Mouse (Mus musculus): ENCODE results near the gene Cd93. TPM values are rescaled to one million over a fixed set of nuclear protein-coding genes. Genes with fewer than 3 reads are reported as not detected.

The Cd93 gene
- polyA plus RNA-seq, 1 experiment: 0.69 TPM

DNA sequence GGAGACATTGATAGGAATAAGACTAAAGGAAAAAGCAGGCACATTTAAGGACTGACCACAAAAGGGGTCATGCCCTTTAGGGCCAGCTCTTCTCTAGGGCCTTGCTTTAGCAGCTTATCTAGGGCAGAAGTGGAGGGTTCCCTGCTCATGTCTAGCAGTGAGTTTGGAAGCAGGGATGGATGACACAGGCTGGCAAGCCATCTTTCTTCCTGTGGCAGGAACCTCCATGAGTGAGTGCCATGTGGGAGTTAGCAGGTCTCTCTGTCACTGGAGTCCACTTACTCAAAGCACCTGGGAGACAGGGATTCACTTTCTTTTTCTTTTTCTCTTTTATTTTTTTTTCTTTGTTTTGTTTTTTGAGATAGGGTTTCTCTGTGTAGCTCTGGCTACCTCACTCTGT, 49.5 kb downstream of the Cd93 start:
- H3K27me3 ChIP-seq (ENCODE audit: control insufficient read depth, insufficient read depth, low read length): no peaks in the 10 kb centered on the region
- no peak overlapping the region for H3K4me3 ChIP-seq (ENCODE audit: control insufficient read depth, low read depth, low read length)
- no peaks in the 10 kb centered on the region for H3K36me3 ChIP-seq (ENCODE audit: control insufficient read depth, insufficient read depth, low read length)
- no peak for TF ChIP-seq CTCF (IDR thresholded peaks at IDR 0.05; ENCODE audit: control insufficient read depth, insufficient read depth, insufficient replicate concordance, low read depth, low read length)
- no peak for TF ChIP-seq POLR2A (IDR thresholded peaks at IDR 0.05; ENCODE audit: control insufficient read depth, low read depth, low read length)
- H3K4me1 ChIP-seq (ENCODE audit: control insufficient read depth, insufficient read depth, low read length): peaks cover 11% of the 10 kb centered on the region
- H3K27ac ChIP-seq (ENCODE audit: control insufficient read depth, insufficient read depth, low read depth, low read length): no peak overlapping the region

DNA sequence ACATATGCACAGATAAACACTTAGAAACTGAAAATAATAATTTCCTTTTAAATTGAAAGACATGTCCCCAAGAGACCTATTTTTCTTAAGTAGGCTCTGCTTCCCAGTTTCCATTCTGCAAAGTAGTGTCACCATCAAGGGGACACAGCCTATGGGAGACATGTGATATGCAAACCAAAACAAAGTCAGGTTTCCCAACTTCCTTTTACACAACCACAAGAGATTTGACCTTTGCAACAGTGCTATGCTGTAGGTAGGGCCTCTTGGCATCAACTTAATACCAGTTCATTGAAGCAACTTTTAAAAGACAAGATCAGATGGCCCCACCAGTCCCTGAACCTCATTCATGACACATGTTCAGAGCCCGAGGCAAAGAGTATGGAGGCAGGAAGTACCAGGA, 50.2 kb downstream of the Cd93 start:
- H3K4me3 ChIP-seq (ENCODE audit: control insufficient read depth, low read depth, low read length): no peak overlapping the region
- no peaks in the 10 kb centered on the region for H3K36me3 ChIP-seq (ENCODE audit: control insufficient read depth, insufficient read depth, low read length)
- peaks cover 11% of the 10 kb centered on the region for H3K4me1 ChIP-seq (ENCODE audit: control insufficient read depth, insufficient read depth, low read length)
- H3K27me3 ChIP-seq (ENCODE audit: control insufficient read depth, insufficient read depth, low read length): no peaks in the 10 kb centered on the region
- H3K27ac ChIP-seq (ENCODE audit: control insufficient read depth, insufficient read depth, low read depth, low read length): no peak overlapping the region
- no peak for TF ChIP-seq POLR2A (IDR thresholded peaks at IDR 0.05; ENCODE audit: control insufficient read depth, low read depth, low read length)
- no peak for TF ChIP-seq CTCF (IDR thresholded peaks at IDR 0.05; ENCODE audit: control insufficient read depth, insufficient read depth, insufficient replicate concordance, low read depth, low read length)

DNA sequence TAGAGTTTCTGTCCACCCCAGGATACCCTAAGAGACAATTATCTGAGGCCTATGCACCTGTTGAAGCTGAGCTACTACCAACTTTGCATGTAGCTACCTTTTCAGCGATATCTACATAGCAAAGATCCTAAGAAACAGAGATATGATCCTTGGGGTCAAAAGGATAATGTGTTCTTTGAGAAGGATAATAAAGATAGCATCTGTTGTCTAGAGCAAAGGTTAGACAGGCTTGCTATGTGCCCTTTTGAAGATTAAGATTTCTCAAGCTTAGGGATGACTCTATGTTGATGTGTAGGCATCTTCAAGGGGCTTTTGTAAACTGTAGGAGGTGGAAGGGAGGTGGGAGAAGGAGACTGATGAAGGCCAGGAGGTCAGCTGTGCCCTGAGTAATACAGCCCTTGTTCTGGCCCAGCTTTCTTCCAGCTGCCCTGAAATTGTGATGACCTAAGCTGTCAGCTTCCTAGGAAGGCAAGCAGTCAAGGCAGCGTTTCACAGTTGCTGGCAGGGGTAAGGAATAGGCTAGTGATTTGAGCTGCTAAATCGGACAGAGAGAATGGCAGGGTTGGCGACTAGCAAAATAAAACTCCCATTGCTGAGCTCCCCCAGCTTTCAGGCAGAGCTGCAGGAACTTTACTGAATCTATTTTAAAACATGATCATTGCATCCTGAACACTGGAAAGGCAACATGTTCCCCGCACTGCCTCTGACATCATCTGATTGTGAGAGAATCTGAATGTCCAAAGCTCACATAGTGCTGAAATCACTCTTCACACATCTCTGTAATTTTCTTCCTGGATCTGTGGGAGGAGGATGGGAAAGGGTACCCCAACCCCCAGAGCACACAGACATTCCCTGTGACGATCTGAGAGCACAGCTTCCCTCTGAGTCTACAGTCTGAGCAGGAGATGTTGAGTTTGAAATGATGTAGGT, 55.4 kb downstream of the Cd93 start:
- H3K4me1 ChIP-seq (ENCODE audit: control insufficient read depth, insufficient read depth, low read length): no peaks in the 10 kb centered on the region
- H3K36me3 ChIP-seq (ENCODE audit: control insufficient read depth, insufficient read depth, low read length): no peaks in the 10 kb centered on the region
- no peak overlapping the region for H3K27ac ChIP-seq (ENCODE audit: control insufficient read depth, insufficient read depth, low read depth, low read length)
- H3K4me3 ChIP-seq (ENCODE audit: control insufficient read depth, low read depth, low read length): no peak overlapping the region
- TF ChIP-seq POLR2A (IDR thresholded peaks at IDR 0.05; ENCODE audit: control insufficient read depth, low read depth, low read length) (no peak), CTCF (IDR thresholded peaks at IDR 0.05; ENCODE audit: control insufficient read depth, insufficient read depth, insufficient replicate concordance, low read depth, low read length) (no peak)
- no peaks in the 10 kb centered on the region for H3K27me3 ChIP-seq (ENCODE audit: control insufficient read depth, insufficient read depth, low read length)

- TF ChIP-seq POLR2A (IDR thresholded peaks at IDR 0.05; ENCODE audit: control insufficient read depth, low read depth, low read length) (no peak), CTCF (IDR thresholded peaks at IDR 0.05; ENCODE audit: control insufficient read depth, insufficient read depth, insufficient replicate concordance, low read depth, low read length) (no peak)
- Histone ChIP-seq H3K4me1 (ENCODE audit: control insufficient read depth, insufficient read depth, low read length) (no peaks in the 10 kb centered on the region), H3K36me3 (ENCODE audit: control insufficient read depth, insufficient read depth, low read length) (no peaks in the 10 kb centered on the region), H3K27me3 (ENCODE audit: control insufficient read depth, insufficient read depth, low read length) (no peaks in the 10 kb centered on the region), H3K27ac (ENCODE audit: control insufficient read depth, insufficient read depth, low read depth, low read length) (no peak overlapping the region), H3K4me3 (ENCODE audit: control insufficient read depth, low read depth, low read length) (no peak overlapping the region)
Observed at GRCm38 (mm10) chr2:148386927-148387326, 56.4 kb downstream of the Cd93 start.

Other genes starting within 250 kb of the Cd93 start
- not detected in 2 replicates for gene Sstr4, start 48.2 kb downstream of the Cd93 start, polyA plus RNA-seq (2012; rRNA removed)
- 3.0 and 4.0 TPM in 2 replicates for gene Thbd, start 35.4 kb downstream of the Cd93 start, polyA plus RNA-seq (2012; rRNA removed)
- 151 and 160 TPM in 2 replicates for gene Nxt1, start 229.0 kb upstream of the Cd93 start, polyA plus RNA-seq (2012; rRNA removed)
- gene Gzf1, start 237.5 kb upstream of the Cd93 start, polyA plus RNA-seq (2012; rRNA removed): 7.4 and 8.9 TPM in 2 replicates